10 mouse cellular contexts compared by ENCODE assay signal in the genomic region with DNA sequence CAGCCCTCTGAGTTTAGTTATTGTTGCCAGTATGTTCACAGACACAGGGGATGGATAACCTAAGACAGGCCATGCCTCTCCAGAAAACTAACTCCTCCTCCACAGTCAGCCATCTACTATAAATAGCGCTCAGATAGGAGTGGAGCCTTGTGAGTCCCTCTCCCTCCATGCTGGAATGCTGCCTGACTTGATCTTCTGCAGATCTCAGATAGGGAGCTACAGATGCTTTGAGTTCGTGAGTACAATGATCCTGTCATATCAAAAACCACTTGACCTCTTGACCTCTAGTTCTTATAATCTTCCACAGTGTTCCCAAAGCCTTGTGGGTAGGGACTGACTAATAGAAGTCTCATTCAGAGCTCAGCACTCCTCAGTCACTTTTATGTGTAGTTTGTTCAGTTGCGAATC. TPM values are rescaled to one million over a fixed set of nuclear protein-coding genes. Genes with fewer than 3 reads are reported as not detected.
DNase-seq lines count a peak whose midpoint lies in the region; ATAC-seq and TF ChIP-seq lines count a peak whose summit lies in the region.
"Had no signal": no experiment of that assay in that cellular context is flagged by ENCODE, and none has a peak within 500 bp of the region (broad histone marks: within the 10 kb centered on the region; RNA-seq: fewer than 3 reads in every experiment).

No protein-coding gene starts in this region.

- peak; percentile 69 for DNase-seq in lung, embryonic 14.5 days
- DNase-seq in lung, postnatal 4 days: no peak
- DNase-seq in embryo, embryonic 10 days (ENCODE audit: low spot score): peak; percentile 37
- no peak for DNase-seq in frontal cortex, postnatal 14 days (ENCODE audit: low spot score in 2 of 2)
- no peak for DNase-seq in cerebellum, adult 18-20 months
- DNase-seq: cerebellum, adult 9-10 months; left cerebral cortex, postnatal 4 days had no signal

- no peak overlapping the region for H3K4me2 ChIP-seq in lung, embryonic 14.5 days
- H3K4me2 ChIP-seq in heart, embryonic 13.5 days: peak overlapping the region; percentile 24; the same call in 1 of the 2 replicates
- H3K4me2 ChIP-seq: kidney, embryonic 15.5 days had no signal

- peaks cover 10% of the 10 kb centered on the region; the same call in 1 of the 2 replicates for H3K36me3 ChIP-seq in lung, embryonic 14.5 days (ENCODE audit: insufficient read depth)
- peaks cover 26% of the 10 kb centered on the region for H3K36me3 ChIP-seq in heart, embryonic 13.5 days

- ATAC-seq in lung, embryonic 14.5 days (ENCODE audit: insufficient read depth): peak; percentile 82
- ATAC-seq in heart, embryonic 13.5 days (ENCODE audit: extremely low read depth, insufficient number of reproducible peaks, low FRiP score, low TSS enrichment): no peak
- ATAC-seq in megakaryocyte-erythroid progenitor cell, adult 5-6 weeks (replicated peaks; ENCODE audit: low FRiP score, low TSS enrichment, poor library complexity, severe bottlenecking): peak; percentile 79

- H3K27me3 ChIP-seq in lung, embryonic 14.5 days (ENCODE audit: insufficient read depth, low read length): no peaks in the 10 kb centered on the region
- no peaks in the 10 kb centered on the region for H3K27me3 ChIP-seq in heart, embryonic 13.5 days (replicated peaks)
- H3K27me3 ChIP-seq: kidney, embryonic 15.5 days had no signal

- H3K9me3 ChIP-seq in lung, embryonic 14.5 days (ENCODE audit: low read depth, low read length): no peaks in the 10 kb centered on the region
- no peaks in the 10 kb centered on the region for H3K9me3 ChIP-seq in heart, embryonic 13.5 days
- H3K9me3 ChIP-seq: kidney, embryonic 15.5 days had no signal

- H3K9ac ChIP-seq in lung, embryonic 14.5 days: no peak overlapping the region
- no peak overlapping the region for H3K9ac ChIP-seq in heart, embryonic 13.5 days
- H3K9ac ChIP-seq: kidney, embryonic 15.5 days had no signal

- no peaks in the 10 kb centered on the region for H3K4me1 ChIP-seq in lung, embryonic 14.5 days (ENCODE audit: insufficient read depth)
- peaks cover 24% of the 10 kb centered on the region for H3K4me1 ChIP-seq in heart, embryonic 13.5 days
- H3K4me1 ChIP-seq: kidney, embryonic 15.5 days had no signal

- no peak overlapping the region for H3K4me3 ChIP-seq in lung, embryonic 14.5 days (ENCODE audit: low read depth, low read length)
- H3K4me3 ChIP-seq in heart, embryonic 13.5 days: no peak overlapping the region
- H3K4me3 ChIP-seq: kidney, embryonic 15.5 days had no signal

- WGBS in lung, embryonic 14.5 days: 51% methylated on average over 3 of the region's 3 CpGs
- WGBS in heart, embryonic 13.5 days: 22% methylated on average over 3 of the region's 3 CpGs

- no peak overlapping the region; the same call in 1 of the 2 replicates for H3K27ac ChIP-seq in lung, embryonic 14.5 days (ENCODE audit: low read depth)
- H3K27ac ChIP-seq in heart, embryonic 13.5 days (replicated peaks): peak overlapping the region; percentile 81
- H3K27ac ChIP-seq: kidney, embryonic 15.5 days had no signal

- TF ChIP-seq CTCF in lung, embryonic 14.5 days (IDR thresholded peaks at IDR 0.05; ENCODE audit: low read depth): no peak

RNA-seq across cellular contexts. Expression of gene Tmem168, which starts 28.7 kb away (rescaled TPM):
- polyA plus RNA-seq in lung, embryonic 14.5 days (2014; fragmentation: Nextera tagmentation; extraction: Ambion mirVana): 46.7 and 49.7 TPM in 2 replicates
- 26.9 and 29.4 TPM in 2 replicates for polyA plus RNA-seq in heart, embryonic 13.5 days (2015; fragmentation: Nextera tagmentation; extraction: Ambion mirVana)
- 16.5 and 20.6 TPM in 2 replicates for total RNA-seq in megakaryocyte-erythroid progenitor cell, adult 5-6 weeks (2014; fragmentation: Nextera tagmentation)
- total RNA-seq in megakaryocyte-erythroid progenitor cell, adult 5-6 weeks (2017): 31.9 and 32.6 TPM in 2 replicates

RNA-seq across cellular contexts. Expression of gene Bmt2, which starts 41.2 kb away (rescaled TPM):
- 22.8 and 23.0 TPM in 2 replicates for polyA plus RNA-seq in lung, embryonic 14.5 days (2014; fragmentation: Nextera tagmentation; extraction: Ambion mirVana)
- polyA plus RNA-seq in heart, embryonic 13.5 days (2015; fragmentation: Nextera tagmentation; extraction: Ambion mirVana): 18.1 and 18.2 TPM in 2 replicates
- 3.5 and 5.4 TPM in 2 replicates for total RNA-seq in megakaryocyte-erythroid progenitor cell, adult 5-6 weeks (2014; fragmentation: Nextera tagmentation)
- 3.4 and 7.8 TPM in 2 replicates for total RNA-seq in megakaryocyte-erythroid progenitor cell, adult 5-6 weeks (2017)

Comparison
In these comparisons a context has a peak if more than half of its experiments do, and no peak if none do; other contexts are left out.
1. DNase-seq: peak in lung, embryonic 14.5 days (single experiment) and embryo, embryonic 10 days (single experiment); none in lung, postnatal 4 days (0 of 2), frontal cortex, postnatal 14 days (0 of 2) and cerebellum, adult 18-20 months (0 of 2).